In genomic region chr13:104960951-104961715, GRCm38 (mm10) we compare ENCODE assay signal across 14 mouse cellular contexts.
DNase-seq lines count a peak whose midpoint lies in the region; ATAC-seq and TF ChIP-seq lines count a peak whose summit lies in the region.
"Had no signal": no experiment of that assay in that cellular context is flagged by ENCODE, and none has a peak within 500 bp of the region (broad histone marks: within the 10 kb centered on the region; RNA-seq: fewer than 3 reads in every experiment).

No protein-coding gene starts in this region.

- 0 out of 2 replicates have a peak, but pooled peaks cover 10% of the 10 kb centered on the region for H3K4me1 ChIP-seq in forebrain, postnatal 0 days (ENCODE audit: insufficient read depth)
- H3K4me1 ChIP-seq: lung, embryonic 15.5 days had no signal

- peak overlapping the region; percentile 45 for H3K27ac ChIP-seq in forebrain, postnatal 0 days (ENCODE audit: low read depth, low read length)
- H3K27ac ChIP-seq: limb, embryonic 15.5 days; lung, embryonic 15.5 days; midbrain, embryonic 10.5 days had no signal

- 47% methylated on average over 14 of the region's 14 CpGs for WGBS in forebrain, postnatal 0 days

- peaks cover 7% of the 10 kb centered on the region; the same call in 1 of the 2 replicates for H3K36me3 ChIP-seq in forebrain, postnatal 0 days (ENCODE audit: insufficient read depth)
- H3K36me3 ChIP-seq: limb, embryonic 15.5 days; lung, embryonic 15.5 days; midbrain, embryonic 10.5 days had no signal

- no peak for TF ChIP-seq CTCF in forebrain, postnatal 0 days (IDR thresholded peaks at IDR 0.05; ENCODE audit: low read depth)

- H3K9me3 ChIP-seq in forebrain, postnatal 0 days (ENCODE audit: low read length) = no peaks in the 10 kb centered on the region
- H3K9me3 ChIP-seq: limb, embryonic 15.5 days; lung, embryonic 15.5 days; midbrain, embryonic 10.5 days had no signal

- intact Hi-C loops in gastrocnemius, postnatal 14 days (cut with DNase I; ENCODE audit: low total_unique reads) = no loop called here

- H3K4me3 ChIP-seq in forebrain, postnatal 0 days (ENCODE audit: low read depth, low read length) = no peak overlapping the region
- H3K4me3 ChIP-seq: erythroblast, embryonic 14.5 days; limb, embryonic 15.5 days; lung, embryonic 15.5 days; midbrain, embryonic 10.5 days had no signal

- peak; percentile 12 for DNase-seq in gastrocnemius, postnatal 14 days
- no peak for DNase-seq in gastrocnemius, postnatal 10 days
- peak; percentile 8 for DNase-seq in lung, postnatal 36 days
- no peak for DNase-seq in lung, postnatal 4 days
- peak; percentile 55 for DNase-seq in cerebellum, adult 18-20 months
- peak; percentile 52 for DNase-seq in forebrain, postnatal 0 days
- DNase-seq in retina, postnatal 1 day = no peak
- DNase-seq: kidney, postnatal 14 days; thymus, postnatal 14 days had no signal

- no peaks in the 10 kb centered on the region for H3K27me3 ChIP-seq in forebrain, postnatal 0 days (ENCODE audit: insufficient read depth, low read length)
- H3K27me3 ChIP-seq: limb, embryonic 15.5 days; lung, embryonic 15.5 days had no signal

- no peak overlapping the region for H3K9ac ChIP-seq in forebrain, postnatal 0 days
- H3K9ac ChIP-seq: limb, embryonic 15.5 days; lung, embryonic 15.5 days had no signal

- ATAC-seq in forebrain, postnatal 0 days = peak; percentile 44
- ATAC-seq in megakaryocyte progenitor cell, adult 5-6 weeks (replicated peaks; ENCODE audit: poor library complexity) = no peak

- H3K4me2 ChIP-seq in forebrain, postnatal 0 days (ENCODE audit: low read depth) = no peak overlapping the region
- H3K4me2 ChIP-seq: limb, embryonic 15.5 days; lung, embryonic 15.5 days had no signal

Comparison
In these comparisons a context has a peak if more than half of its experiments do, and no peak if none do; other contexts are left out.
1. DNase-seq: peak in gastrocnemius, postnatal 14 days (single experiment), lung, postnatal 36 days (single experiment), cerebellum, adult 18-20 months (2 of 2) and forebrain, postnatal 0 days (single experiment); none in gastrocnemius, postnatal 10 days (single experiment), lung, postnatal 4 days (0 of 2) and retina, postnatal 1 day (single experiment).